Mouse (Mus musculus): ENCODE measurements around the gene Kbtbd8. TPM values are rescaled to one million over a fixed set of nuclear protein-coding genes. Genes with fewer than 3 reads are reported as not detected.

Kbtbd8 gene
- polyA plus RNA-seq, 1 experiment from 2014 or later: 0.76 TPM

DNA sequence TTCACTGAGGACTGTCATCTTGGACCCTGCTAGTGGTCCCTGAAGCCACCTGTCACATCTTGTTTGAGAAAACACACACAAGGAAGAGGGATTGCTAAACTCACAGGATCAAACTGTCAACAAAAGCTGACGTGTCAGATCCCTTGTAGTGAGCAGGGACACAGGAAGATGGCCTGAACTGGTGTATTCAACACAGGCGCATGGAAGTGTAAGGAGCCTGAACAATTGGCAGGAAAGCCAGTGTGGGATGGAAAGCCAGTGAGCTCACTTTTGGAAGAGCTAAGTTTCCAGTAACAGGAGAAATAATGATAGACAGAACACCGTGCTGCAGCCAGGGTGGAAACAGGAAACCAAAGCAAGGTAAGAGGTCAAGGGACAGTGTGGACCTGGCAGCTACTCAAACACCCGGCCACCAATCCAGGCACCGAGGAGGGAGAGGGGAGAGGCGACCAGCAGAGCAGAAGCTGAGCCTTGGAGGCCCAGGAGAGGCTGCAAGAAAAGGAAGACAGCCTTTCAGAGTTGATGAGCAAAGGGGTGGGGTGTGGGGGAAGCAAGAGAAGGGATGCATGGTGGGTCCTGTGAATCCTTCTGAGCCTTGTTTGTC, 33.0 kb downstream of the Kbtbd8 start:
- Histone ChIP-seq H3K79me2 (ENCODE audit: inconsistent target) (no peaks in the 10 kb centered on the region), H3K4me3 (ENCODE audit: inconsistent target) (no peak overlapping the region), H3K27ac (no peak overlapping the region), H3K36me3 (ENCODE audit: inconsistent target) (no peaks in the 10 kb centered on the region)
- WGBS (ENCODE audit: missing documents): 36% methylated on average over 6 of the region's 6 CpGs

GRCm38 (mm10) chr6:95150885-95151284, 33.8 kb downstream of the Kbtbd8 start:
- Histone ChIP-seq H3K79me2 (ENCODE audit: inconsistent target) (no peaks in the 10 kb centered on the region), H3K36me3 (ENCODE audit: inconsistent target) (no peaks in the 10 kb centered on the region), H3K27ac (no peak overlapping the region), H3K4me3 (ENCODE audit: inconsistent target) (no peak overlapping the region)
- WGBS (ENCODE audit: missing documents): 89% methylated on average over 4 of the region's 4 CpGs

DNA sequence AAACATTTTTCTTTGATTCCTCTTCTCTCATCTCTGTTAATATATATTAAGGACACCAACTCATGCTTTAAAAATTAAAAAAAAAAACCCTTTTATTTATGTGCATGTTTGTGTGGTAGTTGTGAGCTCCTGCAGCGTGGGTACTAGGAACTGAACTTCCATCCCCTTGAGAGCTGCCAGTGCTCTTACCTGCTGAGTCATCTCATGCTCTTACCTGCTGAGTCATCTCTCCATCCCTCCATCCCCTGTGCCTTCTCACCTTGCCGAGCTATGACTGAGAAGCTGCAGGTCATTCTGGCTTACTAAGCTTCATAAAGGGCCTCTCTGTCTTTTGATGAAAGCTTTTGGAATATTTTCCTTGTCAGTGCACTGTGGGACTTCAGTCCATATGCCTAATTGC, 34.5 kb downstream of the Kbtbd8 start:
- no peak overlapping the region for H3K4me3 ChIP-seq (ENCODE audit: inconsistent target)
- H3K79me2 ChIP-seq (ENCODE audit: inconsistent target): no peaks in the 10 kb centered on the region
- WGBS (ENCODE audit: missing documents): 48% methylated on average over 2 of the region's 2 CpGs
- no peak overlapping the region for H3K27ac ChIP-seq
- H3K36me3 ChIP-seq (ENCODE audit: inconsistent target): no peaks in the 10 kb centered on the region

- H3K36me3 ChIP-seq (ENCODE audit: inconsistent target): no peaks in the 10 kb centered on the region
- no peak overlapping the region for H3K27ac ChIP-seq
- H3K4me3 ChIP-seq (ENCODE audit: inconsistent target): no peak overlapping the region
- no peaks in the 10 kb centered on the region for H3K79me2 ChIP-seq (ENCODE audit: inconsistent target)
- WGBS (ENCODE audit: missing documents): 81% methylated on average over 4 of the region's 4 CpGs
These were observed 46.9 kb downstream of the Kbtbd8 start for GRCm38 (mm10) chr6:95163965-95164364.

GRCm38 (mm10) chr6:95165630-95166029, 48.6 kb downstream of the Kbtbd8 start:
- Histone ChIP-seq H3K36me3 (ENCODE audit: inconsistent target) (no peaks in the 10 kb centered on the region), H3K79me2 (ENCODE audit: inconsistent target) (no peaks in the 10 kb centered on the region), H3K27ac (no peak overlapping the region), H3K4me3 (ENCODE audit: inconsistent target) (no peak overlapping the region)

GRCm38 (mm10) chr6:95167668-95168227, 50.7 kb downstream of the Kbtbd8 start:
- Histone ChIP-seq H3K79me2 (ENCODE audit: inconsistent target) (no peaks in the 10 kb centered on the region), H3K36me3 (ENCODE audit: inconsistent target) (no peaks in the 10 kb centered on the region), H3K4me3 (ENCODE audit: inconsistent target) (no peak overlapping the region), H3K27ac (no peak overlapping the region)
- WGBS (ENCODE audit: missing documents): 80% methylated on average over 5 of the region's 5 CpGs

DNA sequence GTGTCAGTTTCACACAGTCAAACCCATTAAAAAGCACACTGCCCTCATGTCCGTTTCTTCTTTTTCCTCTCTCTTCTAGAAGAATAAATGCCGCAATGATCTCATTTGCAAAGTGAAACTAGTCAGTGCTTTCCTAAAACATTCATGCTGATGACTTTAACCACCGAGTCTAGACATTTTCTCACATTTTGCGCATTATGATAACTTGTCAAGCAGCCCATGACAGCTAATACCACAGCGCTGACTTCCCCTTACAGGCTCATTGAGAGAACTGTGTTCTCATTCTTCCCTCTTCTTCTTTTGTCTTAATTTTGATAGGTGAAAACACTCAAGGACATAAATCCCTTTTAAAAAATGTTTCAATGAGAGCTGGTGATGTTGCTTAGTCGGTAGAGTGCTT, 52.4 kb downstream of the Kbtbd8 start:
- Histone ChIP-seq H3K4me3 (ENCODE audit: inconsistent target) (no peak overlapping the region), H3K27ac (no peak overlapping the region), H3K36me3 (ENCODE audit: inconsistent target) (no peaks in the 10 kb centered on the region), H3K79me2 (ENCODE audit: inconsistent target) (no peaks in the 10 kb centered on the region)
- WGBS (ENCODE audit: missing documents): 22% methylated on average over 6 of the region's 6 CpGs

GRCm38 (mm10) chr6:95174311-95175143, 57.5 kb downstream of the Kbtbd8 start:
- H3K36me3 ChIP-seq (ENCODE audit: inconsistent target): no peaks in the 10 kb centered on the region
- WGBS (ENCODE audit: missing documents): 85% methylated on average over 9 of the region's 9 CpGs
- H3K27ac ChIP-seq: no peak overlapping the region

More at GRCm38 (mm10) chr6:95174311-95175143, 57.5 kb downstream of the Kbtbd8 start:
- Histone ChIP-seq H3K79me2 (ENCODE audit: inconsistent target) (no peaks in the 10 kb centered on the region), H3K4me3 (ENCODE audit: inconsistent target) (no peak overlapping the region)

Other genes with a start within 250 kb of the Kbtbd8 start
- not detected in 3 replicates for gene Gm10234, start 204.9 kb downstream of the Kbtbd8 start, polyA plus RNA-seq (2018)

Data from macrophage (primary cell).